Mouse (Mus musculus): Measurements from ENCODE around the gene Il16.

DNA sequence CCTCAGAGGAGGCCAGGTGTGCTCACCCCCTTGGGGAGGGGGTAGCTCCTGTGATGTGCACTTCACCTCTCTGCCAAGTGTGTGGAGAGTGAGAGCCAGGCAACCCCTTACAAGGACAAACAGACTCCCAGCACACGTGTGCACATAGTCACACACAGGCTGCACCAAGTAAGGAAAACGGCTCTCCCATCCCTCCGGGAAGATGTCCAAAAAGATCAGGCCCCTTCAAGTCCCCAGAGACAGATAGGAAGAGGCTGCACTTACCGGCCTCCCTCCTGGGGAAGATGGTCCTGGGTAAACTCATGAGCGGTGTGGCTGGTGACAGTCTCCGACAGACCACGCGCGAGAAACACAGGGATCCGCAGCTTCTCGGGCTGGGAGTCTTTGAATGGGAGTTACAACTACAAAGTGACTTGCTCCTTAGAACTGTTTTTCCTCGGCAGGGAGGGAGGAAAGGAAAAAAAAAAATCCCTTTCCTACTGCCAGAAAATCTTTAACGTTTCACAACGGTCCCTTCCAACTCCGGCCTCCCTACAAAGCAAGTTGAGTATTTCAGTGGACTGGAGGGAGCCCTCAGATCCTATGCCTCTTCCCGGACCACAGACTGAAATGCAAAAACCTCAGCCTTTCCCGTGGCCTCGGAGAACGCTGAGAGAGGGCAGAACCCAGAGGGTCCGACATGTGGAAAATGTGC, at the start of gene Il16:
- TF ChIP-seq CTCF (IDR thresholded peaks at IDR 0.05; ENCODE audit: low read depth): no peak
- TF ChIP-seq EP300 (IDR thresholded peaks at IDR 0.05; ENCODE audit: low read depth): no peak
